Mouse (Mus musculus): ENCODE results near the gene Magi1.

Gene Magi1

GRCm38 (mm10) chr6:94103581-94103980 lies 180.1 kb downstream of the Magi1 start:
- Histone ChIP-seq H3K36me3 (ENCODE audit: control insufficient read depth, insufficient read depth, low read length, poor library complexity, severe bottlenecking) (no peaks in the 10 kb centered on the region), H3K27me3 (ENCODE audit: control insufficient read depth, insufficient read depth, low read length, poor library complexity, severe bottlenecking) (no peaks in the 10 kb centered on the region)
- DNase-seq (ENCODE audit: low read depth, low spot score): no peak

- DNase-seq (ENCODE audit: low read depth, low spot score): no peak
- Histone ChIP-seq H3K27me3 (ENCODE audit: control insufficient read depth, insufficient read depth, low read length, poor library complexity, severe bottlenecking) (no peaks in the 10 kb centered on the region), H3K36me3 (ENCODE audit: control insufficient read depth, insufficient read depth, low read length, poor library complexity, severe bottlenecking) (no peaks in the 10 kb centered on the region)
These were observed 182.5 kb downstream of the Magi1 start for GRCm38 (mm10) chr6:94101256-94101655.

GRCm38 (mm10) chr6:94094924-94095685 lies 188.6 kb downstream of the Magi1 start:
- H3K36me3 ChIP-seq (ENCODE audit: control insufficient read depth, insufficient read depth, low read length, poor library complexity, severe bottlenecking): no peaks in the 10 kb centered on the region
- DNase-seq (ENCODE audit: low read depth, low spot score): no peak

GRCm38 (mm10) chr6:94092969-94093597 lies 190.6 kb downstream of the Magi1 start:
- Histone ChIP-seq H3K27me3 (ENCODE audit: control insufficient read depth, insufficient read depth, low read length, poor library complexity, severe bottlenecking) (no peaks in the 10 kb centered on the region), H3K36me3 (ENCODE audit: control insufficient read depth, insufficient read depth, low read length, poor library complexity, severe bottlenecking) (no peaks in the 10 kb centered on the region)
- no peak for DNase-seq (ENCODE audit: low read depth, low spot score)

More at GRCm38 (mm10) chr6:94094924-94095685, 188.6 kb downstream of the Magi1 start:
- no peaks in the 10 kb centered on the region for H3K27me3 ChIP-seq (ENCODE audit: control insufficient read depth, insufficient read depth, low read length, poor library complexity, severe bottlenecking)

GRCm38 (mm10) chr6:94092500-94092899 lies 191.2 kb downstream of the Magi1 start:
- DNase-seq (ENCODE audit: low read depth, low spot score): no peak
- H3K36me3 ChIP-seq (ENCODE audit: control insufficient read depth, insufficient read depth, low read length, poor library complexity, severe bottlenecking): no peaks in the 10 kb centered on the region
- no peaks in the 10 kb centered on the region for H3K27me3 ChIP-seq (ENCODE audit: control insufficient read depth, insufficient read depth, low read length, poor library complexity, severe bottlenecking)

- Histone ChIP-seq H3K36me3 (ENCODE audit: control insufficient read depth, insufficient read depth, low read length, poor library complexity, severe bottlenecking) (no peaks in the 10 kb centered on the region), H3K27me3 (ENCODE audit: control insufficient read depth, insufficient read depth, low read length, poor library complexity, severe bottlenecking) (no peaks in the 10 kb centered on the region)
- DNase-seq (ENCODE audit: low read depth, low spot score): no peak
These were observed 196.9 kb downstream of the Magi1 start for GRCm38 (mm10) chr6:94086855-94087254.

- Histone ChIP-seq H3K27me3 (ENCODE audit: control insufficient read depth, insufficient read depth, low read length, poor library complexity, severe bottlenecking) (no peaks in the 10 kb centered on the region), H3K36me3 (ENCODE audit: control insufficient read depth, insufficient read depth, low read length, poor library complexity, severe bottlenecking) (no peaks in the 10 kb centered on the region)
- no peak for DNase-seq (ENCODE audit: low read depth, low spot score)
These were observed 199.0 kb downstream of the Magi1 start for GRCm38 (mm10) chr6:94084752-94085151.

GRCm38 (mm10) chr6:94083459-94083858 lies 200.3 kb downstream of the Magi1 start:
- DNase-seq (ENCODE audit: low read depth, low spot score): no peak
- Histone ChIP-seq H3K27me3 (ENCODE audit: control insufficient read depth, insufficient read depth, low read length, poor library complexity, severe bottlenecking) (no peaks in the 10 kb centered on the region), H3K36me3 (ENCODE audit: control insufficient read depth, insufficient read depth, low read length, poor library complexity, severe bottlenecking) (no peaks in the 10 kb centered on the region)

GRCm38 (mm10) chr6:94080933-94081545 lies 202.7 kb downstream of the Magi1 start:
- Histone ChIP-seq H3K36me3 (ENCODE audit: control insufficient read depth, insufficient read depth, low read length, poor library complexity, severe bottlenecking) (no peaks in the 10 kb centered on the region), H3K27me3 (ENCODE audit: control insufficient read depth, insufficient read depth, low read length, poor library complexity, severe bottlenecking) (no peaks in the 10 kb centered on the region)
- peak; percentile 48 for DNase-seq (ENCODE audit: low read depth, low spot score)

- no peaks in the 10 kb centered on the region for H3K27me3 ChIP-seq (ENCODE audit: control insufficient read depth, insufficient read depth, low read length, poor library complexity, severe bottlenecking)
- no peaks in the 10 kb centered on the region for H3K36me3 ChIP-seq (ENCODE audit: control insufficient read depth, insufficient read depth, low read length, poor library complexity, severe bottlenecking)
- no peak for DNase-seq (ENCODE audit: low read depth, low spot score)
These were observed 204.8 kb downstream of the Magi1 start for GRCm38 (mm10) chr6:94078934-94079333.

GRCm38 (mm10) chr6:94077013-94077412 lies 206.7 kb downstream of the Magi1 start:
- DNase-seq (ENCODE audit: low read depth, low spot score): no peak
- no peaks in the 10 kb centered on the region for H3K36me3 ChIP-seq (ENCODE audit: control insufficient read depth, insufficient read depth, low read length, poor library complexity, severe bottlenecking)
- no peaks in the 10 kb centered on the region for H3K27me3 ChIP-seq (ENCODE audit: control insufficient read depth, insufficient read depth, low read length, poor library complexity, severe bottlenecking)

GRCm38 (mm10) chr6:94075990-94076389 lies 207.7 kb downstream of the Magi1 start:
- Histone ChIP-seq H3K36me3 (ENCODE audit: control insufficient read depth, insufficient read depth, low read length, poor library complexity, severe bottlenecking) (no peaks in the 10 kb centered on the region), H3K27me3 (ENCODE audit: control insufficient read depth, insufficient read depth, low read length, poor library complexity, severe bottlenecking) (no peaks in the 10 kb centered on the region)
- no peak for DNase-seq (ENCODE audit: low read depth, low spot score)

- no peak for DNase-seq (ENCODE audit: low read depth, low spot score)
- Histone ChIP-seq H3K27me3 (ENCODE audit: control insufficient read depth, insufficient read depth, low read length, poor library complexity, severe bottlenecking) (no peaks in the 10 kb centered on the region), H3K36me3 (ENCODE audit: control insufficient read depth, insufficient read depth, low read length, poor library complexity, severe bottlenecking) (no peaks in the 10 kb centered on the region)
These were observed 208.5 kb downstream of the Magi1 start for GRCm38 (mm10) chr6:94075228-94075627.

- Histone ChIP-seq H3K27me3 (ENCODE audit: control insufficient read depth, insufficient read depth, low read length, poor library complexity, severe bottlenecking) (no peaks in the 10 kb centered on the region), H3K36me3 (ENCODE audit: control insufficient read depth, insufficient read depth, low read length, poor library complexity, severe bottlenecking) (no peaks in the 10 kb centered on the region)
- DNase-seq (ENCODE audit: low read depth, low spot score): no peak
These were observed 212.0 kb downstream of the Magi1 start for GRCm38 (mm10) chr6:94071676-94072075.

- no peaks in the 10 kb centered on the region for H3K36me3 ChIP-seq (ENCODE audit: control insufficient read depth, insufficient read depth, low read length, poor library complexity, severe bottlenecking)
- DNase-seq (ENCODE audit: low read depth, low spot score): no peak
- H3K27me3 ChIP-seq (ENCODE audit: control insufficient read depth, insufficient read depth, low read length, poor library complexity, severe bottlenecking): no peaks in the 10 kb centered on the region
These were observed 213.0 kb downstream of the Magi1 start for GRCm38 (mm10) chr6:94070702-94071101.

Measured in splenic B cell, adult 2 months (primary cell).